Mouse (Mus musculus): Measurements from ENCODE around the gene Lfng.
A peak's percentile ranks its signal among the peaks of the same experiment; 100 is the strongest.

Gene Lfng

DNA sequence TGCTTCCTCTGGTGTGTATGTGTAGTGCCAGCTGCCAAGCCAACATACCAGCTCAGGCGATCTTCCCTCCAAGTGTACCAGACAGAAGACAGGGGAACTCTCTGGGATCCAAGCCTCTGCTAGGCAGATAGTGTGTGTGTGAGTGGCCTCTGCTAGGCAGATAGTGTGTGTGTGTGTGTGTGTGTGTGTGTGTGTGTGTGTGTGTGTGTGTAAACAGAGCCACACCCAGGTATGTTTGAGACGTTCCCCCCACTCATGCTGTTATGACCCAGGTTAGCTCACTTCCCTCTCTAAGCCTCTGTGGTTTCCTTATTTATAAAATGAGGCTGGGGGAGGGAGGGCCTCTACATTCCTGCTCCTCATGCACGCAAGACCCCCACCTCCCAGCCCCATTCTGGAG, 10.7 kb upstream of the Lfng start:
- DNase-seq, result no peak

DNA sequence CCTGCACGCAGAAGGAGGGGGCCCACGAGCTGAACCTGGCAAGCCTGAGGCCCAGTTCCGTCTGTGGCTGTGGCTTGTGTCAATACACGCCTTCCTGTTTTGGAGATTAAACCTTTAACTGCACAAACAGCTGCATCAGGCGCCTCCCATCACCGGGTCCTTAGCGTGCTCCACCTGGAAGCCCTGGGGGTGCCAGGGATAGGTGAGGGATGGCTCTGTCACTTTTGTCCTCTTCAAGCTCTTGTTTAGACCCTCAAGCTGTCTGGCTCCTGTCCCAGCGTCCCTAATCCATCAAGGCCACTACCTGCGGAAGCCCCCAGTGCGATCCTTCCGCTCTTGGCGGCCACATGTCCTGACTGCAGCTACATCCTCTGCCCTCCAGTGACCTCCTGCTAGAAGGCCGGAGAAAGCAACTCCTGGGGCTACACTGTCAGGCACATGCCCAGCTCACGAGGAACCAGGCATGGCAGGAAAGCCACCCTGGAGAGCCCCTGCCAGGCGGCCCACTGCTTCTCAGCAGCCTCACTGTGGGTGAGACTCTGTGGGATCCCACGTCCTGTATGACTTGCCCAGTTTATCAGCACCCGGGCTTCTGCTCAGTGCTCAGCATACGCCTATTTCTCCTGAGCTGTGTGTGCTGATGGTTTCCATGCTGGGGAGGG, 10.1 kb upstream of the Lfng start:
- no peak for DNase-seq

DNA sequence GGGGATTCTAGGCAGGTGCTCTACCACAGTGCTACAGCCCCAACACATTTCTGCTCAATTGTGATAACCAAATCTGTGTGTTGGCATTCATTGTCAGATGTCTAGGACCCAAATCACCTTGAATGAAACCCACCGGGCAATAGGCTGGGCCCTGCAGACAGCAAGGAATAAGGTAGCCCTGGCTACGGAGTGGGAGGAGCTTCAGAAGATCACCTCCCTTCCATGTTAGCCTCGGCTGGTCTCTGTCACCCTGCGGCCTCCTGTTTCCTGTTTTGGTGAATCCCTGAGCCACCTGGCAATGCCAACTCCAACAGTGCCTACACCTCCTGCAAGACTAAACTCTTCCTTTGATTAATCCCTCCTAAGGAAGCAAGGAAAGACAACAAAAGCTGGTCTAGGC, 9.3 kb upstream of the Lfng start:
- no peak for DNase-seq

DNA sequence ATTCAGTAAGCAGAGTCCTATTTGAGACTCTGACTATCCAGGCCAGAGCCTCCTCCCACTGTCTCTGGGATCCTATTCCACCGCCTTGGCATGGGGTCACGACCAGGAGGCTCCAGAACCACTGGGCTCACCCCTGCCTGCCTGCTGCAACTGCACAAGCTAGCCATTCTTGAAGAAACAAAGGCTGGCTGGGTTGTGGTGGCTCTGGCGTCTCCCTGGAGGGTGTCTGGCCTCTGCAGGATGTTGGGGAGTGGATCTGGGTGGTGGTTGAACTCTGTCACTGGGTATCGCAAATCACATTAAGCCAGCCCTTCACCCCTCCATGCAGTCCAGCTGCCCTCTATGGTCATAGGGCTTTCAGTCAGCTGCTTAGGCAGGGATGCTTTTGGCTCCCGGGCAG, 7.2 kb upstream of the Lfng start:
- DNase-seq, result no peak

DNA sequence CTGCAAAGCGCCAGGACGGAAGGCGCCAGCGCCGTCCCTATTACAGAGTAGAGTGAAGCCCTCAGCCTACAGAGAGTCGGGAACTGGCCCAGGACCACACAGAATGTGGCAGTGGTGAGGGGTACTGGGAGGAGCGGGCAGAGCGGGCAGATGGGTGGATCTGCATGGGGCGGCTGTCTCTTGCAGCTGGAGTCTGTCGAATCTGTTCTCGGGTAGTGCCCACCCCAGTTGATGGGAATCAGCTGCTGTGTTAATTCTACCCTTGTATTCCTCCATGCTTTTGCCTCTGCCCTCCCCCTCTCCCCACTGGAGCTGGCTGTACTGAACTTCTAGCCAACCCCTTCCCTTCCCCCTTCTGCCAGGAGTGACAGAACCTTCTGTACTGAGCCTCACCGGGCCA, 5.4 kb upstream of the Lfng start:
- DNase-seq, result no peak

DNA sequence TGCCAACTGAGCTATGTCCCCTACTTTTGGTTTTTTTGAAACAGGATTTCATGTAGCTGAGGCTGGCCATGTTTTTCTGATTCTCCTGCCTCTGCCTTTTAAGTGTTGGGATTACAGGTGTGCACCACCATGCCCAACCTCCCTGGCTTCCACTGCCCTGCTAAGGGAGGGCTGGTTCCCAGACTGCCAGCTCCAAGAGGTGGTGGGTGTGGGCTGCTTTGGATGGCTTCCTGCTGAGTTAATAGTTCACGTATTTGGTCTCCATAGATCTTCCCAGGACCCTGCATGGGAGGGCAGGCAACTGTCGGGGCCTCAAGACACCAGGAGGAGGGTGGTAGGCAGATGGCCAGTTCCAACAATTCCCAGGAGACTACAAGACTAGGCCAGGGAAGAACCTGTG, 4.6 kb upstream of the Lfng start:
- no peak for DNase-seq

DNA sequence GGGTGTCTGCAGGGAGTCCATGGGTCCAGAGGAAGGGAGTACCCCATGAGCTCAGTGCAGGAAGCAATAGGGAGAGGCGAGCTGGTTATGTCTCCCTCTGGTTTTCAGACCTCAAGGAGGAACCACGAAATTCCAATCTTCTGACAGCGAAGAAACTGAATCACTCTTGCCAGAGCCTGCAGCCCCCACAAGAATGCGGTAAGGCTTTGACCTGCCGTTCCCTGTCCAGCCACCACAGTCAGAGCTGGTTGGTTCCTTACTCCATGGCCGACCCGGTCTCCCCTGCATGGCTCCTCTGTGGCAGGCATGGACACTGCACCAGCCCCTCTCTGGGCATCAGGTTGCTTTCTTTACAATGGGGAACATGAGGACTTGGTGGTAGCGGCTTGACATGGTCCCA, 2.7 kb upstream of the Lfng start:
- DNase-seq, result no peak

DNA sequence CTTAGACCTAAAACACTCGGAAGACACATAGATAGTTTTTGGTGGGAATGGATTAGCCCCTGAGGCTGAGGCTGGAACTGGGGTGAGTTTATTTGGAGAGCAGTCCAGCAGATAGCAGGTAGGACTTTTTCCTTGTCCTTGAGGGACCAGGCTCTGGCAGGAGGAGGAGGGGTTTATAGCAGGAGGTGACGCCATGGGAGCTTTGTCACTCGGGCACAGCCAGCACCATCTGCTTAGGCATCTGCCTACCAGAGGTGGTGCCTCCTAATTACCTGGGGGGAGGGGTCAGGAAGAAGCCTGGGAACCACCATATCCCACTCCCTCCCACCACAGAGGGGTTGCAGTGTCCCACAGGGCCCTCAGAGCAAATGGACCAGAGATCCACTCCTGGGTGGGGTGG, 1.9 kb upstream of the Lfng start:
- DNase-seq, result peak; percentile 66

DNA sequence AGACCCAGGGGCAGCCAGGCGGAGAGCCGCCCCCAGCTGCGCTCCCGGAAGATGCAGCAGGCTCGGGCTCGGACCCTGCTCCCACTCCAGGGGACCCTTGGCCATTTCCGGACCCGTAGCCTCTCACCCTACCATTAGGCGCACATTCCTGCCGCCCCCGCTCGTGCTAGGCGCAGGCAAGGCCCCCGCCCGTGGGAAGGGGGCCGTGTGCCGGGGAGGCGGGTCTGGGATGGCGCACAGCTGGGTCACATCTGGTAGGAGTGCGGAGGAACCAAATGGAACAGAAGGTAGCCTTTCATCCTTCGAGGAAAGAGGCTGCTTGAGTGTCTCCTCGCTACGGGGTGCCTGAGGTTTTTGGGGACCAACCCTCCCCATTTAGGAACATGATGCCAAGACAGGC, 734 bp upstream of the Lfng start:
- DNase-seq, result peak; percentile 68

DNA sequence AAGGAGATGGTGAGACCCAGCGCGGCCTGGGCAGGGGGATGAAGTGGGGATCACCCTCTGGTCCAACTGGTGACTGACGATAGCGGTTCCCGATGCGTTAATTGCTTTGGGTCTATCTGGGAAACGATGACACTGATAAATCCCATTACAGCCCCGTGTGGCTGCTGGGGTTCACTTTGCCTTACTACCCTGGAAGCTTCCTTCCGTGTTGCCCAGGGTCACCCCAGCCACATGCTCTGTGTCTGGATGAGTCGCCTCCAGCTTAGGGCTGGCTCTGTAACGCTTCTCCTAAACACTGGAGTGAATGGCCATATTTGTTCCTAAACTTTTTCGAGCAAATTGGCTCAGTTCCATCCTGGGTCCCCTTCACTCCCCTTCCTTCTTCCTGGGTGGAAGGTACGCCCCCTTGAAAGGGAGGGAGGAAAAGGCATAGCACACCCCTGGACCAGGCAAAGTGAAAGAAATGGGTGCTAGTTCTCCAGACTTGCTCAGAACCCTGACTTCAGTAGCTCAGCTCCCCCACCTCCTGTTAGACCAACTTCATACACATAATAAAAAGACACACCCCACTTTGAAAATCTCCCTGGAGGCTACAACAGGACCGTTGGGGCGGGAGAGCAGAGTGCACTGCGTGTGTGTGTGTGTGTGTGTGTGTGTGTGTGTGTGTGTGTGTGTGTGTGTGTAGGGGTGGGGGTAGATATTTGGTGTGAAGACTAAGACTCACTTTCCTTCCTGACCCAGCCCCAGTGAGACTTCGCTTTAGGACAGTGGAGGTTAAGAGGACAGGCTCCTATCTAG, 915 bp downstream of the Lfng start:
- no peak for DNase-seq

DNA sequence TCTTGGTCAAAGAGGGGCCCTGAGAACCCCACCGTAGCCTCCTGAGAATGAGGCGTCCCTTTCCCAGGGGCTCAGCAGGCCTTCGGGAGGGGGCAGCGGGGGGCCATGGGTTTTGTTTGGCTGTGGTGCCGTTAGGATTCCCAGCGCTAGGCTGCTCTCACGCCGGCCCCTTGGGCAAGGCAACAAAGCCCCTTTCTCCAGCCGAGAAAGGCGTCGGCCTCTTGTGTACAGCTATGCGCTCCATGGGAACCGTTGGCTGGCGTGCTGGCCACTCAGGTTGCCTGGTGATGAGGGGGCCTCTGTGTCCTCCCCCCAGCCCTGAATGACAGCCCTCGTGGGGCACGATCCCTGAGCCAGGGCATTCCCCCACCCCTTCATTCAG, 1.5 kb downstream of the Lfng start:
- DNase-seq, result peak; percentile 76

DNA sequence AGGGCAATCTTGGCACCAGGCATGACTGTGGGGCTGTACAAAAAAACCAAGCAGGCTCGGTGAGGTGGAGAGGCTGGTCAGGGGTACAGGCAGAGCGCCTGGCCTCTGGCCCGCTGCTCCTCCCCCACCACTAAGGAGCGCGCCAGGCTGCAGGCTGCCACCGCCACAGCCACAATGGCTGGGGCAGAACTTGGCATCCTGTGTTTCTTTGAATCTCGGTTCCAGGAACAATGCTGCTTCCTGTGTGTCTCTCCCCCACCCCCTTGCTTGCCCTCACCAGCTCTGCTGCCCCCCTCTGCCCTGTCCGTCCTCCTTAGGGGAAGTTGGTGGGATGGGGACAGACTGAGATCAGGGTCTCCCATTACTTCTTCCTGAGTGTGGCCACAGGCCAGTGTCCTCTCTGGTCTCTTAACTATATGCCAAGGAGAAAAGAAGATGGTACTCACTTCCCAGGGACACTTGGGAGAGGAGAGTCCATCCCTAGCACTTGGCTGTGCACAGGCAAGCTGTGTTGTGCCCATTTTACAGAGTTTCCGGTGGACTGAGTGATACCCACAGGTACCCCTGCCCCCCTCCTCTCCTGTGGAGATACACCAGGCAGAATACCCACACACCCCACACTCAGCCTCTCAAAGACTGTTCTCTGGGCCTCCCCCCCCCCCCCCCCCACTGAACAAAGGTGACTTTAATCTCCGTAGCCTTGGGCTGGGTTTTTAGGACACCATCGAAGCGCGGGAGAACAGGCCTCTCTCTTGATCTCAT, 2.6 kb downstream of the Lfng start:
- DNase-seq, result peak; percentile 44

DNA sequence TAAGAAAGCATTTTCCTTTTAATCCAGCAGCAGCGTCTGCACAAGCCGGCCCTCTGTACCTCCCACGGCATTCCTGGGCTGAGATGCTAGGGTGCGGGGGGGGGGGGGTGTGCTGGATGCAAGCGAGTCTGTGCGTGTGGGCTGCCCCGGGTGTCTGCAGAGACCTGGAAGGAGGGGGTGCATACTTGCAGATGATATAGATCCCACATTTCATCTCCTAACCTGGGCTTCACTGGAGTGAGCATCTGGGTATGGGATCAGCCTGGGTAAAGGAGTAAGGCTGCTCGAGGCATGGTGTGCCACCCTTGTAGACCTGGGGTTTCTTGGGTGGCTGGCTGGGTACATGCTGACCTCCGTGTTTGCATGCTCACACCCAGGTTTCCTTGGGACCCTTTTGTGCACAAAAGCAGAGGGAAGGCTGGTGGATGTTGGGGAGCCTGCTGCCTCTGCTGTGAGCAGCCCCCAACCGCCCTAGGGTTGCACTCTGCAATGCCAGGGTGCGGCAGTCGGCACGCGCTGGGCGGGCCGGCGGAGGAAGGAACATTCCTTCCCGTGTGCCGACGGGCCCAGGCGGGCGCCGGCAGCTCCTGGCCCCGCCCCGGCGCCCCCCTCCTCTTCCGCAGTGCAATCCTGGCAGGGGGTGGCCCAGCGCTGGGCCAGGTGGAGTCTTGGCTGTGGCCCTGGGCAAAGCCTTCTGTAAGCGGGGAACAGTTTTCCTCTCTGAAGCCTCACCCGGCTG, 3.3 kb downstream of the Lfng start:
- DNase-seq, result peak; percentile 71

DNA sequence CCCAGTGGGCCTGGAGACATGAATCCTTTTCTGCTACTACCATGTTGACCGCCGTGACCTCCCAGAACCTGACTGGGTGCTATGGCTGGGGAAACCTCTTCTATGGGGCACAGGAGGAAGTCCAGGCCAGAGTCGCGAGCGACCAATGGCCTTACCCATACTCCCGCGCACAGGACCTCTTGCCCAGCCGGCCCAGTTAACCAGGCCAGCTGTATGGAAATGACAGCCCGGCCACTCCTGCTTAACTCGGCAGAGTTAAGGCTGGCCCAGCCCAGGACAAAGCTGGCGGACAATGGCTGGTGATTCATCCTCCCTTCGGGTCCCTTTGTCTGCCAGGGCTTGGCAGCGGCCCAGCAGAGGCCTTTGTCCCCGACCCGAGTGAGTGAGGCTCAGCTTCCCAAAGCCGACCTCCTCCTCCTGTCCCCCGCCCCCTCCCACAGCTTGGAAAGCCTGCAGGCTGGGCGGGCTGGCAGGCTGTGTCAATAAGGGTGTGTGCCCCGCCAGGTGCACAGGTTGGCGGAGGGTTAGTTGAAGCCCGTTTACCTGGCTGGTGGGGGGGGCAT, 4.0 kb downstream of the Lfng start:
- DNase-seq, result peak; percentile 89

DNA sequence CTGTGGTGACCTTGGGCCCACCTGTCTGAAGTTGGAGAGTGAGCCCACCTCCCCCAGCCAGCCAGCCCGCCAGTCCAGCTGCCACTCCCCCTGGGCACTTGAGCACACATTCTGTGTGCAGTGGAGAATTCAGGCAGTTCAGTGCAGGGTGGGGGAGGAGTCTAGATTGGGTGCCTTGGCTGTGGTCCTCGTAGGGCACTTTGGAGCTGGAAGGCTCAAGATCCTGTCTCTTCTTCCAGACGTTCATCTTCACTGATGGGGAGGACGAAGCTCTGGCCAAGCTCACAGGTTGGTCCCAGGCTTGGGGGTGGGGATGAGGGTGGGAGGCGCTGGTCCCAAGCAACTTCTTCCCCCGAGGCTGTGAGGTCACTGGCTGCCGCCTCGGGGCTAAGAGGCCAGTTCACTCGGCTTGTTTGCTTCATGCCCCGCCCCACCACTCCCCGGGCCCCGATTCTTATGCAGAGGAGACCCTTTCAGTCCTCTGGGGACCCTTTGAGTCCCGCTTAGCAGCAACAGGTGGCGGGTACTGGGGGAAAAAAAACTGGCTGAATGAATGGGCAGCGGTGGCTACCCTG, 4.6 kb downstream of the Lfng start:
- DNase-seq, result peak; percentile 84

DNA sequence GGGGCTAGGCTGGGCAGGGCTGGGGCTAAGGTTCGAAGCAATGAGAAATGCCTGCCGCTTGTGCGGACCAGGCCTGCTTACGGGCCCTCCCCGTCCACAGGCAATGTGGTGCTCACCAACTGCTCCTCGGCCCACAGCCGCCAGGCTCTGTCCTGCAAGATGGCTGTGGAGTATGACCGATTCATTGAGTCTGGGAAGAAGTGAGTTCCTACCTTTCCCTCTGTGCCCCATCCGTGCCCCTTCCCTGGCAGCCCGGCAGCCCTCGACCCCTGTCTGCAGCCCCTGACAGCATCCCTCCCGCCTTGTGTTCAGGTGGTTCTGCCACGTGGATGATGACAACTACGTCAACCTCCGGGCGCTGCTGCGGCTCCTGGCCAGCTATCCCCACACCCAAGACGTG, 5.1 kb downstream of the Lfng start:
- DNase-seq, result no peak

DNA sequence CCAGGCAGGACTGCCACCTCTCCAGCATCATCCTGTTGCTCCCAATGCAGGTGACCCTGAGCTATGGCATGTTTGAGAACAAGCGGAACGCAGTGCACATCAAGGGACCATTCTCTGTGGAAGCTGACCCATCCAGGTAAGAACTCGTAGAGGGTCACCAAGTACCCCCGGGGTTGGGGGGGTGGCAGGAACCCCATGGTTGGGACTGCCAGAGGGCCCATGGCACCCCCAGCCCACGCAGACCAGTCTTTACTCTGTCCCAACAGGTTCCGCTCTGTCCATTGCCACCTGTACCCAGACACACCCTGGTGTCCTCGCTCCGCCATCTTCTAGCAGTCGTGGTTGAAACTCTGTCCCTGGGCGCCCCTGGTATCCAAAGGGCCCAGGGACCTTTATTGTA, 7.0 kb downstream of the Lfng start:
- no peak for DNase-seq

DNA sequence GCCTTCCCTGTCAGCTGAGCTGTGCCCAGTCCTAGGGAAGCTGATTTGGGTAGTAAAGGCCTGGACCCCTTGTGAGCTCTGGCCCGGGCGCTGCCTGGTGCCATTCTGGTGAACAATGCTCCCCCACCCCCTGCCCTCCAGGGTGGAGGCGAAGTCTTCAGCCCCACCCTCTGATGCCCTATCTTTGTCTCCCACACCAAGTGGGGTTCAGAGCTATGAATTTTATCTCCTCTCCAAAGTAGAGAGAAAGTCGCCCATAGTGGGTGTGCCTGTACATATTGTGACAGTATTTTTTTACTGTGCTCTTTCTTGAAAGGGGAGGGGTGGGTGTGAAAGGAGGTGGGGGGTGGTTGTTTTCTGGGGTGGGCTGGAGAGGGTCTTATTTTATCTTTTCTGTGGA, 7.7 kb downstream of the Lfng start:
- DNase-seq, result no peak

DNA sequence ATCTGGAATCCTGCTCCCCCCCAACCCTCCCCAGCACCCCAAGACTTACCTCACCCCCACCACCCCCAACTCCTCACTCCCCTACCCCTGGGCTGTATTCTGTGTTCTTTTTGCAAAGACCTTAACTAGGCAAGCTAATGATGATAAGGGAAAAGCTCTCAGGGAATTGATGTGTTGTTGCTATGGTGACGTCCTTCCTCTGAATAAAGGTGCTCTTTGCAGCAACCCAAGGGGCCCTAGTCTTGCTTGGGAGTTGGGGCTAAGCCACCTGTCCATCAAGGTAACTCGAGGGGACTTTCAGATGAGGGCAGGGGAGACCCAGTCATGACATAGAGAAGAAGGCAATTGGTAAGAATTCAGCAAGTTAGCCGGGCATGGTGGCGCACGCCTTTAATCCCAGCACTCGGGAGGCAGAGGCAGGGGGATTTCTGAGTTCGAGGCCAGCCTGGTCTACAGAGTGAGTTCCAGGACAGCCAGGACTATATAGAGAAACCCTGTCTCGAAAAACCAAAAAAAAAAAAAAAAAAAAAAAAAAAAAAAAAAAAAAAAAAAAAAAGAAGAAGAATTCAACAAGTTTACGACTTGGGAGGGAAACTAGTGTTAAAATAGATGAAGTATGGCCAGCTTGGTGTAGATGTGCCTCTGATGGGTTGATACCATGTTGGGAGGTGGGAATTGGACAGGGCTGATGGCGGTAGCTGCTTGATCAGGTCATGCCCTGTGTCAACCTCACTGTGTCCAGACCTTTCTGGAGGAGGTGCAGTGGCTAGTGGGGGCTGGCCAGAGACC, 8.4 kb downstream of the Lfng start:
- no peak for DNase-seq

DNA sequence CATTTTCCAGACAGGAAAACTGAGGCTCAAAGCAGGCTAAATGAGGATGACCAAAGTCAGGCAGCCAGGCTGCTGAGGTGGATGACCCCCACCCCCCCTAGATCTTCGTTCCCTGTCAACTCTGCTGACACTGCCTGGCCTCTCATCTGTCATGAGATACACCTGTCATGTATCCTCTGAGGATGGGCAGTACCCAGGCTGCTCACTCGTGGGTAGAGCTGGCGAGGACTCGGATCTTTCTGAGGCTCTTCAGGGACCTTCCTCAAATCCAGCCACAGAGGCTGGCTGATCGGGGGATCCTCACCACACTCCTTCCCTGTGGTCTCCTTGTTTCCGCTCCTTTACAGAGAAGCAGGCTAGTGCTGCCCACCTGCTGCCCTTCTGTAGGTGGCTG, 9.0 kb downstream of the Lfng start:
- DNase-seq, result no peak

DNA sequence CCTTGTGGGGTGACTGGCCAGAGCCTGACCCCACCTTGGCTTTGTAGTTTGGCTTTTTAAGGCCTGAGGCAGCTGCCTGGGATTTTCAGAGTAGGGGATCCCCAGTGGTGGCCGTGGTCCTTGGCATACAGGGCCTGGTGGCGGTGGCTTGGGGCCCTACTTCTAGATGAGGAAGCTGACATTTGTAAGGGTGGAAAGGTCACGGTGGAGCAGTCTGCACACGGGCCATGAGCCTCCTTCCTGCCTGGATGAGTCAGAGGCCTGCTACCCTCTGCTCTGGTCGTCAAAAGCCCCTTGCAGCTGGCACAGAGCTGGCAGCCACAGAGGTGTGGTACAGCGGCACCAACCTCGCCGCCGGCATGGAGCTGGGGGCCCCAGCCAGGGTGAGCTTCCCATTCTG, 9.6 kb downstream of the Lfng start:
- DNase-seq, result no peak

DNA sequence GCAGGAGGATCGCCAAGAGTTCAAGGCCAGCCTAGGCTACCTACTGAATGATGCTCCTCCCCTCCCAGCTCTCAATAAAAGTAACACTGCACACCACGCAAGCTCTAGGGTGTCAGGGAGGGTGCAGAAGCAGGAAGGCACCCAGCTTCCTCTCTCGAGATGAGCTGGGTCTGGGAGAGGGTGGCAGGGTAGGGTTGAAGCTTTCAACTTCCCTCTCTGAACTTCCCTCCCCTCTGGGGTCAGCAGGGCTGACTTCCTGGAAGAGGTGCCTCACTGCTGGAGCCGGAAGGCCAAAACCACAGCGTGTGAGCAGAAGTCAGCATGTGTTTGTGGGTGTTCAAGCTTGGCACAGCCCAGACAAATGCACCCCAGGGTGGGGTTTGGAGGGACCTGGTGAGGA, 10.6 kb downstream of the Lfng start:
- no peak for DNase-seq
